Mouse (Mus musculus): ENCODE measurements around the gene Rgs5.

GRCm38 (mm10) chr1:169721836-169722235 is 66.5 kb downstream of the Rgs5 start:
- TF ChIP-seq ZC3H11A (IDR thresholded peaks at IDR 0.05; ENCODE audit: borderline replicate concordance, low read depth, low read length) (no peak), HCFC1 (IDR thresholded peaks at IDR 0.05; ENCODE audit: borderline replicate concordance, insufficient read depth, low read length) (no peak), MAFK (IDR thresholded peaks at IDR 0.05; ENCODE audit: insufficient read depth, low read depth, low read length) (no peak), CHD2 (IDR thresholded peaks at IDR 0.05; ENCODE audit: low read depth, low read length) (no peak), ZNF384 (IDR thresholded peaks at IDR 0.05; ENCODE audit: low read depth, low read length) (no peak)

All from ES-E14 (cell line).